Mouse (Mus musculus) embryonic facial prominence, embryonic 12.5 days (tissue): Measurements from ENCODE around the gene Mtg1. TPM values are rescaled to one million over a fixed set of nuclear protein-coding genes. Genes with fewer than 3 reads are reported as not detected.

Experiments
- ATAC-seq: fragments of 200-750 bp; cut with Nextera tagmentation; 2 replicates; pipeline ENCODE4 v1.8.0; 2017; ENCODE audit not compliant: insufficient number of reproducible peaks, insufficient read depth, low FRiP score, low TSS enrichment
- H3K27ac ChIP-seq: fragments of 300-500 bp; sonication (generic); 2 replicates; pipeline ENCODE4 v1.5.1; 2016; ENCODE audit warnings: mild to moderate bottlenecking
- H3K27me3 ChIP-seq: fragments of 300-500 bp; sonication (generic); 2 replicates; pipeline ENCODE4 v1.6.1; 2016; ENCODE audit warnings: mild to moderate bottlenecking, moderate library complexity
- H3K36me3 ChIP-seq: fragments of 300-500 bp; sonication (generic); 2 replicates; pipeline ENCODE4 v1.6.1; 2016; ENCODE audit warnings: mild to moderate bottlenecking
- H3K4me1 ChIP-seq: fragments of 300-500 bp; sonication (generic); 2 replicates; pipeline ENCODE4 v1.6.1; 2016
- H3K4me2 ChIP-seq: fragments of 300-500 bp; sonication (generic); replicated peaks from 2 replicates; pipeline ENCODE4 v1.6.1; 2016; ENCODE audit warnings: mild to moderate bottlenecking, moderate library complexity
- H3K4me3 ChIP-seq: fragments of 300-500 bp; sonication (generic); 2 replicates; pipeline ENCODE4 v1.5.1; 2016; ENCODE audit warnings: mild to moderate bottlenecking
- H3K9ac ChIP-seq: fragments of 300-500 bp; sonication (generic); 2 replicates; pipeline ENCODE4 v1.6.1; 2016; ENCODE audit warnings: mild to moderate bottlenecking, moderate library complexity
- H3K9me3 ChIP-seq: fragments of 300-500 bp; sonication (generic); 2 replicates; pipeline ENCODE4 v1.6.1; 2016; ENCODE audit warnings: mild to moderate bottlenecking, moderate library complexity
- WGBS: fragments of 180-500 bp; shearing (Covaris S2); methylation state at CpG from one replicate; pipeline ENCODE4 v1.1.7; 2016; 5-methylcytosine and 5-hydroxymethylcytosine counted together
- polyA plus RNA-seq: library from polyadenylated mRNA; unstranded; fragments of >200 nt; fragmentation: Nextera tagmentation; extraction: Ambion mirVana; gene quantifications from 2 replicates; pipeline ENCODE4 v1.2.1, GENCODE M21; 2016

Gene Mtg1
- polyA plus RNA-seq, 1 experiment from 2014 or later = 26.1 TPM

- no peaks in the 10 kb centered on the region for H3K4me1 ChIP-seq
- no peaks in the 10 kb centered on the region for H3K9me3 ChIP-seq
- H3K9ac ChIP-seq = no peak overlapping the region
- no peak for ATAC-seq
- 91% methylated on average over 3 of the region's 3 CpGs for WGBS
- no peaks in the 10 kb centered on the region for H3K27me3 ChIP-seq
- no peaks in the 10 kb centered on the region for H3K36me3 ChIP-seq
- H3K4me3 ChIP-seq = no peak overlapping the region
- H3K4me2 ChIP-seq = no peak overlapping the region
- H3K27ac ChIP-seq = no peak overlapping the region
These were observed 33.5 kb downstream of the Mtg1 start for GRCm38 (mm10) chr7:140170863-140171262.

GRCm38 (mm10) chr7:140172936-140173335 lies 35.6 kb downstream of the Mtg1 start, which contains the start of gene Olfr523:
Gene Olfr523 (plus strand): TSS chr7:140173217.
- no peak within 1 kb of the TSS for H3K4me2 ChIP-seq
- no peaks in the 10 kb centered on the region for H3K4me1 ChIP-seq
- no peaks in the 10 kb centered on the region for H3K9me3 ChIP-seq
- no peaks in the 10 kb centered on the region for H3K27me3 ChIP-seq
- H3K36me3 ChIP-seq = no peaks in the 10 kb centered on the region
- H3K9ac ChIP-seq = no peak within 1 kb of the TSS
- no peak for ATAC-seq
- H3K27ac ChIP-seq = no peak within 1 kb of the TSS
- no peak within 1 kb of the TSS for H3K4me3 ChIP-seq
- 55% methylated on average over 1 of the region's 1 CpGs for WGBS

- 92% methylated on average over 2 of the region's 2 CpGs for WGBS
- Histone ChIP-seq H3K4me3 (no peak overlapping the region), H3K27ac (no peak overlapping the region), H3K36me3 (no peaks in the 10 kb centered on the region), H3K9ac (no peak overlapping the region), H3K27me3 (no peaks in the 10 kb centered on the region), H3K9me3 (no peaks in the 10 kb centered on the region), H3K4me2 (no peak overlapping the region), H3K4me1 (no peaks in the 10 kb centered on the region)
- no peak for ATAC-seq
These were observed 41.8 kb downstream of the Mtg1 start for GRCm38 (mm10) chr7:140179176-140179575.

GRCm38 (mm10) chr7:140180692-140181091 lies 43.3 kb downstream of the Mtg1 start:
- H3K9ac ChIP-seq = no peak overlapping the region
- no peak overlapping the region for H3K27ac ChIP-seq
- WGBS = 83% methylated on average over 2 of the region's 2 CpGs
- no peaks in the 10 kb centered on the region for H3K27me3 ChIP-seq
- H3K4me3 ChIP-seq = no peak overlapping the region
- no peaks in the 10 kb centered on the region for H3K9me3 ChIP-seq
- H3K4me2 ChIP-seq = no peak overlapping the region
- no peaks in the 10 kb centered on the region for H3K36me3 ChIP-seq
- ATAC-seq = no peak
- H3K4me1 ChIP-seq = no peaks in the 10 kb centered on the region

- 84% methylated on average over 4 of the region's 4 CpGs for WGBS
- no peaks in the 10 kb centered on the region for H3K27me3 ChIP-seq
- no peaks in the 10 kb centered on the region for H3K9me3 ChIP-seq
- H3K4me2 ChIP-seq = no peak overlapping the region
- H3K9ac ChIP-seq = no peak overlapping the region
- H3K4me3 ChIP-seq = no peak overlapping the region
- H3K36me3 ChIP-seq = no peaks in the 10 kb centered on the region
- H3K27ac ChIP-seq = no peak overlapping the region
- ATAC-seq = no peak
- no peaks in the 10 kb centered on the region for H3K4me1 ChIP-seq
These were observed 46.8 kb downstream of the Mtg1 start for GRCm38 (mm10) chr7:140184206-140184605.

GRCm38 (mm10) chr7:140186646-140187620 lies 49.6 kb downstream of the Mtg1 start:
- H3K4me2 ChIP-seq = no peak overlapping the region
- ATAC-seq = no peak
- H3K9me3 ChIP-seq = no peaks in the 10 kb centered on the region; the same call in 1 of the 2 replicates
- no peaks in the 10 kb centered on the region for H3K27me3 ChIP-seq
- H3K4me1 ChIP-seq = no peaks in the 10 kb centered on the region
- H3K9ac ChIP-seq = no peak overlapping the region
- H3K36me3 ChIP-seq = no peaks in the 10 kb centered on the region
- no peak overlapping the region for H3K27ac ChIP-seq
- 61% methylated on average over 18 of the region's 18 CpGs for WGBS
- no peak overlapping the region for H3K4me3 ChIP-seq

- no peaks in the 10 kb centered on the region for H3K27me3 ChIP-seq
- no peak overlapping the region for H3K4me3 ChIP-seq
- H3K4me1 ChIP-seq = no peaks in the 10 kb centered on the region
- ATAC-seq = no peak
- H3K36me3 ChIP-seq = no peaks in the 10 kb centered on the region
- no peaks in the 10 kb centered on the region; the same call in 1 of the 2 replicates for H3K9me3 ChIP-seq
- H3K9ac ChIP-seq = no peak overlapping the region
- no peak overlapping the region for H3K4me2 ChIP-seq
- WGBS = 78% methylated on average over 7 of the region's 7 CpGs
- no peak overlapping the region for H3K27ac ChIP-seq
These were observed 50.5 kb downstream of the Mtg1 start for GRCm38 (mm10) chr7:140187721-140188390.

GRCm38 (mm10) chr7:140188391-140189328 lies 51.3 kb downstream of the Mtg1 start:
- Histone ChIP-seq H3K27ac (no peak overlapping the region), H3K9me3 (no peaks in the 10 kb centered on the region; the same call in 1 of the 2 replicates), H3K27me3 (no peaks in the 10 kb centered on the region), H3K4me2 (no peak overlapping the region), H3K36me3 (no peaks in the 10 kb centered on the region), H3K4me3 (no peak overlapping the region), H3K4me1 (no peaks in the 10 kb centered on the region), H3K9ac (no peak overlapping the region)
- ATAC-seq = no peak
- WGBS = 66% methylated on average over 4 of the region's 4 CpGs

- Histone ChIP-seq H3K4me3 (no peak overlapping the region), H3K9me3 (no peaks in the 10 kb centered on the region; the same call in 1 of the 2 replicates), H3K36me3 (no peaks in the 10 kb centered on the region), H3K4me1 (no peaks in the 10 kb centered on the region), H3K9ac (no peak overlapping the region), H3K4me2 (no peak overlapping the region), H3K27me3 (no peaks in the 10 kb centered on the region), H3K27ac (no peak overlapping the region)
- no peak for ATAC-seq
- 95% methylated on average over 1 of the region's 1 CpGs for WGBS
These were observed 53.1 kb downstream of the Mtg1 start for GRCm38 (mm10) chr7:140190435-140190834.

- no peaks in the 10 kb centered on the region; the same call in 1 of the 2 replicates for H3K9me3 ChIP-seq
- H3K27me3 ChIP-seq = no peaks in the 10 kb centered on the region
- H3K4me2 ChIP-seq = no peak overlapping the region
- H3K27ac ChIP-seq = no peak overlapping the region
- no peaks in the 10 kb centered on the region for H3K36me3 ChIP-seq
- no peak for ATAC-seq
- H3K4me3 ChIP-seq = no peak overlapping the region
- WGBS = 58% methylated on average over 2 of the region's 2 CpGs
- no peak overlapping the region for H3K9ac ChIP-seq
- H3K4me1 ChIP-seq = no peaks in the 10 kb centered on the region
These were observed 55.1 kb downstream of the Mtg1 start for GRCm38 (mm10) chr7:140192445-140192844.

GRCm38 (mm10) chr7:140192851-140193250 lies 55.5 kb downstream of the Mtg1 start:
- 65% methylated on average over 2 of the region's 2 CpGs for WGBS
- Histone ChIP-seq H3K27me3 (no peaks in the 10 kb centered on the region), H3K27ac (no peak overlapping the region), H3K4me1 (no peaks in the 10 kb centered on the region), H3K36me3 (no peaks in the 10 kb centered on the region), H3K4me3 (no peak overlapping the region), H3K4me2 (no peak overlapping the region), H3K9ac (no peak overlapping the region), H3K9me3 (no peaks in the 10 kb centered on the region; the same call in 1 of the 2 replicates)
- no peak for ATAC-seq
